Mouse (Mus musculus) naive thymus-derived CD4-positive, alpha-beta T cell, adult 2 months (primary cell): Measurements from ENCODE around the gene Maea.

Experiments used
- DNase-seq: peaks from one replicate; pipeline ENCODE4 v3.0.0-alpha.2; 2011; ENCODE audit warnings: low read depth

The Maea gene

GRCm38 (mm10) chr5:33358467-33358866 is 23.2 kb downstream of the Maea start:
- DNase-seq = no peak

GRCm38 (mm10) chr5:33363263-33363662 is 28.0 kb downstream of the Maea start:
- no peak for DNase-seq

DNA sequence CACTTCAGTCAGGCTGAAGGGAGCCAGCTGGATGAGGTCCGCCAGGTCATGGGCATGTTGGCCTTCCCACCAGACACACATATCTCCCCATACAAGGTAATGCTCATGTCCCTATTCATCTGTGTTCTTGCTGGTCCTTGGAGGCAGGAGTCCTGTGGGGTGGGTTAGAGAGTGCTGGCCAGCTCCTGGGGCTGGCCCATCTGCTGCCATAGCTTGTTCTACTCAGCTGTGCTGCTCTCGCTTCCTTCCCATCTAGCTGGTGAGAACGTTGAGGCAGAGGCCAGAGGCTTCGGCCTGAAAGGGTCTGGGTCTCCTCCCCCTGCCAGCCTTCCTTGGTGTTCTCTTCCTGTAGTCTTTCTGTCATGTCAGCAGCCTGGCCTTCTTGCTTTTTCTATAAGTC is 33.3 kb downstream of the Maea start:
- no peak for DNase-seq

DNA sequence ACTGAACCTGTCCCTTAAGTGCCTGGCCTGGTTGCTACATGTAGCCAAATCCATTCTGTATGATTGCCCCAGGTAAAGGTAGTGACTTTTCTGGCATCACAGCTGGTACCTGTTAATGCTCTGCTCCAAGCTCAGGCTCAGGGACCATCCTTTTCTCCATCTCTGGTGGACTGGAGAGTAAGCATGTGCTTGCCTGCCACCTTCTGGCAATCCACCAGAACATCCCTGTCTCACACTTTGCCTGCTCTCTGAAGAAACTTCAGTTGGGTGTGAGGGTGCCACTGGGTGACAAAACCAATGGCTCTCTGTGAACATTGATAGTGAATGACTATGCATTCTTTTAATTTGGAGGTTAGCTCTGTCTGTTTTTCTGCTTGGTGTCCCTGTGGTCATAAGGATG is 35.8 kb downstream of the Maea start:
- DNase-seq = peak; percentile 26

DNA sequence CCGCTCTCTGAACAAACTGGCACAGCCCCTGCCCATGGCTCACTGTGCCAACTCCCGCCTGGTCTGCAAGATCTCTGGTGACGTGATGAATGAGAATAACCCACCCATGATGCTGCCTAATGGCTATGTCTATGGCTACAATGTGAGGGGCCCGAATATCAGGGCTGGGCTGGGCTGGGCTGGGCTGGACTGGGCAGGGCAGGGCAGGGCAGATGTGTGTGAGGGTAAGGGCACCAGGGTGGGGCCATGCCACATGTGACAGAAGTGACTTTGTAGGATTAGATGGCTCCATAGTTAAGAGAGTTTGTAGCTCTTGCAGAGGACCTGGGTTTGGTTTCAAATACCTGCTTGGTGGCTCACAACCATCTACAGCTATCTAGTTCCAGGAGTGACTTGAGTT is 36.4 kb downstream of the Maea start:
- no peak for DNase-seq

DNA sequence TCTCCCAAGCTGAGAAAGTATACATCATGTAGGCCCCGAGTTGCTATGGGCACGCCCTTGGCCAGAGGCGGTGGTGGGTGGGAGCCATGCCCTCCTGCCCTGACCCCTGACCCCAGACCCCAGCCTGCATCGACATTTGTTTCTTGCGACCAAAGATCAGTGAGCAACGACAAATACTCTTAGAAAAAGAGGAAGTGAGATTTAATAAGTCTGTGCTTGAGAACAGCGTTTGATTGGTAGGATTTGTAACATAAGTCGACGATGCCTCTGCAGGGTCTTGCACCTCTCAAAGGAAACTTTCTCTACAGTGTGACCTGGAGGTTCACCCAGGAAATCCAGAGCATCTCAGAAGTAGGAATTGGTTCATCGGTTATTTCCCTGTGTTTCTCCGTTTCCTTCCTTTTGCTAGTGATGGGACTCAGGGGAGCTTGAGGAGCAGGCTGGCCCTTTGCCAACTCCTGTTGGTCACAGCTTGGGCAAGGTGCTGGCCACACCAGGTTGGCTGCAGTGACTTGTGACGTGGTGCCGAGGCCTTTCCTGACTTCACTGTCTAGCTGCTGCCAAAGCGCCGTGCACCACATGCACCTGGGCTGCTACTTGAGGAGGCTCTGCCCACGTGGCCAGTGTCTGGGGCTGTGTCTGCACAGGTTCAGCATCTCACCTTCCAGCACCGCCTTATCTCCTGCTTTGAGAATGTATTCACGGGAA is 37.2 kb downstream of the Maea start:
- no peak for DNase-seq

- peak; percentile 51 for DNase-seq
These were observed 41.9 kb downstream of the Maea start for GRCm38 (mm10) chr5:33377176-33377575.

DNA sequence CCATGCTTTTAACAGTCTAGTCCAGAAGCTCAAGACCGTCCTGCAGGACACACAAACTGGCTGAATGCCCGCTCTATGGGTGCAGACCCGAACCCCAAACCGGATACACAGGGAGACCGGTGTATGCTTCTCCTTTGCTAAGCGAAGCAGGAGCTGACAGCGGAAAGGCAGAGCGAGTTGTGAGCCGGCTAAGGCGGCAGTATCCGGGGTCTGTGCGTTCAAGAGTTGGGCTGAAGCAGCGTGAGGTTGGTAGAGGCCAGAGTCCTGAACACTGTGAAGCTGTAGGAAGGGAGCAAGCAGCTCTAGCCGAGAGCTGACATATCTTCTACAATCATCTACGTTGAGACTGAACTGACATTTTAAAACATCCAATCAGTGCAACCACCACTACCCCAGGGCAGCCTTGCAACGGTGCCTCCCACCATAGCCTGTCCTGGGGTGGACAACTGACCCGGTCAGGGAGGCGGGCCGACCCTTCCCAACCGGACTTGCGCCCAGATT is 42.5 kb downstream of the Maea start:
- DNase-seq = peak; percentile 78

GRCm38 (mm10) chr5:33378302-33378854 is 43.1 kb downstream of the Maea start, which contains the start of gene Uvssa:
Gene Uvssa (plus strand): TSS chr5:33378549.
- peak; percentile 100 for DNase-seq

DNA sequence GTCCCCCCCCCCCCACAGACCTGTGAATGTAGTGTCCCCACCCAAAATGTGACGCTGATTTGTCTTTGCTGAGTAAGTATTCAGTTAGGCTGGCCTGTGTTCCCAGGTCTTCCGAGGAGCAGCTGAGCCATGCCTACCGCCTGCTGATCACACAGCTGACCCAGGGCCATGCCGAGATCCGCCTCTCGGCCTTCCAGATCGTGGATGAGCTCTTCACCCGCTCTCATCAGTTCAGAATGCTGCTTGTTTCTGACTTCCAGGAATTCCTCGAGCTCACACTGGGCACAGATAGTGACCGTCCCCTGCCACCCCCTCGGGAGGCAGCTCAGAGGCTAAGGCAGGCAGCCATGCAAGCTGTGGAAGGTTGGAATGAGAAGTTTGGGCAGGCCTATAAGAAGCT is 52.2 kb downstream of the Maea start:
- no peak for DNase-seq

GRCm38 (mm10) chr5:33393803-33394202 is 58.5 kb downstream of the Maea start:
- DNase-seq = peak; percentile 85

DNA sequence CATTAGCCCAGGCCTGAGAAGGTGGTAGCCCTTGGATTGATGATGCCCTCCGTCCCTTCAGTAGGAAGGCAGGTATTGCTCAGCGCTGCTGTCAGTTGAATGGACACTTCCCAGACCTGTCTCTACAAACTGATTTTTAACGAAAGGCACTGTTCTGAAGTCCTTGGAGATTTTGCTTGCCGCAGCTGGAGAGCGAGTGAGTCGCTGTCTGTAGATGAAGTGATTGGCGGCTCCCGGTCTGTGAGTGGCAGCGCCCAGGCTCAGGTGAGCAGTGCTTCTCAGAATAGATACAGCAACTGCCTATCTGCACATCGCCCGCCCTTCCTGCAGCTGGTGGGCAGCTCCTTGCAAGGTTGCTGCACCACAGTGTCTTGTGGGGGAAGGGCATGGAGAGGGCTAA is 60.4 kb downstream of the Maea start:
- DNase-seq = no peak

DNA sequence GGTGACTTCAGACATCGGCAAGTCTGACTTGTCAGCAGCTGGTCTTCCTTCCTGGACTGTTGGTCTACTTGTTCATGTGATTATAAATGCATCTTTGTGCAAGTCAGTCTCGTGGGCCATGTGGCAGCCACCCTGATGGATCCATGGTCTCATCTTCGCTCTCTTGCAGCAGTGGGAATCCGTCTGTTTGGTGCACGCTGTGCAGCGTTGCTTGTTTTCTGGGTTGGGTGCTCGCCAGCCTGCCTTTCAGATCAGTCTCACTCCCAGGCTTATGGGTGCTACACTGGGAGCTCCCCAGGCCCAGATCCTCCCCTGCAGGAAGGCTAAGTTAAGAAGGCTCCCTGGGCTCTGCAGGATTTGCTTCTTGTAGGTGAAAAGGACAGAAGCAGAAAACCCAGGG is 61.5 kb downstream of the Maea start:
- no peak for DNase-seq

DNA sequence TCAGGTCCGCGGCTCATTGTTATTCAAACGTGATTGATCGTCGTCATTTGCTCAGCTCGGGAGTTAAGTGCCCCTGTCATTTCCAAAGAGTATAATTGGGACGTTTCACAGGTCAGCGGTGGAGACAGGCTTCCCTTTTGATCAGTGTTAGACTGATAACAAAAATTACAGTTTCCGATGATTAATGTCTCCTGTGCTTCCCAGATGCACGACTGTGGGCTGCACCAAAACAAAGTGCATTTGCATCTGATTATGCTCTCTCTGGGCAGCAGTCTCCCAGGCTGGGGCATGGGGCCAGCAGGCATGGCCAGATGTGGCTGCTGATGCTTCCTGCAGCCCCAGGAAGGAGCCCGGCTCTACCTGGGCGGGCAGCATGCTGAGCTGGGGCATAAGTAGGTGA is 65.5 kb downstream of the Maea start:
- DNase-seq = no peak

- no peak for DNase-seq
These were observed 85.0 kb downstream of the Maea start for GRCm38 (mm10) chr5:33420313-33420712.
